Mouse (Mus musculus) cerebellum, postnatal 36 days (tissue): ENCODE results near the gene Piga.

Experiments
- DNase-seq, 2 experiments: peaks; one replicate each; pipeline ENCODE4 v3.0.0; 2021 to 2022; ENCODE audit warnings: mixed read lengths in 2 of 2

Gene Piga

GRCm38 (mm10) chrX:164436709-164437108 is 17.1 kb downstream of the Piga start, which contains the start of gene Asb11:
Gene Asb11 (plus strand): TSS chrX:164436994.
- no peak for DNase-seq

- no peak for DNase-seq
These were observed 19.9 kb downstream of the Piga start for GRCm38 (mm10) chrX:164439462-164439861.

DNA sequence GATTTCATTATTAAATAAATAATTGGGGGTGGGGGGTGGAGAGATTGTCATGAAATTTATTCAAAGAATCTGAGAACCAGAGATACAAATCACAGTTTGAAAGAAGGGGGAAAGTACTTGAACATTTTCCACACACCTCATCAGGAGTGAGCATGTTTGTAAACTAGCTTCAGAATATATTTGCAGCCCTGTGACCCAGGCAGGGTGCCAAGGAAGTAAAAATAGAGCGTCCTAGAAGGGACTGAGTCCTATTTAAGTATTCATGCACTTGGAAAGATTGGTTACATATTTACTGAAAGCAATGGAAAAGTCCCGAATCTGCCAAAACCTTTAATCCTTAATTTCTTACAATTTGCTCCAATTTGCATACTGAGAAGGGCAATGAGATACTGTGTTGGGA is 20.6 kb downstream of the Piga start:
- DNase-seq: no peak

DNA sequence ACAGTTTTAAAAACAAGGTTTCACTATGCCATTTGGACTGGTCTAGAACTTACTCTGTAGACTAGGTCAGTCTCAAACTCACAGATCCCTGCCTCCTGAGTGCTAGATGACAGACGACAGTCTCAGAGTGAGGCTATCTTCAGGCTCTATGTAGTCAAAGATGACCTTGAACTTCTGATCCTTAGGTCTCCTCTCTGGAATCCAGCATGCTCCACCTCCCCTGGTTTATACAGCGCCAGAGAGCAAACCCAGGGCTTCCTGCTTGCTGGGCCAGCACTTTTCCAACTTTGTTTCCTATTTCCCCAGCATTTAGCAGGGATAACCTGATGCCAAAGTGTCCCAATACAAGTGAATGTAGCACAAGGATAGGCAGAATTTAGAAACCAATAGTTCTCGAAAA is 21.1 kb downstream of the Piga start:
- DNase-seq: no peak

GRCm38 (mm10) chrX:164441306-164441705 is 21.7 kb downstream of the Piga start:
- DNase-seq: no peak

GRCm38 (mm10) chrX:164445601-164446000 is 26.0 kb downstream of the Piga start:
- DNase-seq: no peak

- no peak for DNase-seq
These were observed 26.5 kb downstream of the Piga start for GRCm38 (mm10) chrX:164446106-164446551.

DNA sequence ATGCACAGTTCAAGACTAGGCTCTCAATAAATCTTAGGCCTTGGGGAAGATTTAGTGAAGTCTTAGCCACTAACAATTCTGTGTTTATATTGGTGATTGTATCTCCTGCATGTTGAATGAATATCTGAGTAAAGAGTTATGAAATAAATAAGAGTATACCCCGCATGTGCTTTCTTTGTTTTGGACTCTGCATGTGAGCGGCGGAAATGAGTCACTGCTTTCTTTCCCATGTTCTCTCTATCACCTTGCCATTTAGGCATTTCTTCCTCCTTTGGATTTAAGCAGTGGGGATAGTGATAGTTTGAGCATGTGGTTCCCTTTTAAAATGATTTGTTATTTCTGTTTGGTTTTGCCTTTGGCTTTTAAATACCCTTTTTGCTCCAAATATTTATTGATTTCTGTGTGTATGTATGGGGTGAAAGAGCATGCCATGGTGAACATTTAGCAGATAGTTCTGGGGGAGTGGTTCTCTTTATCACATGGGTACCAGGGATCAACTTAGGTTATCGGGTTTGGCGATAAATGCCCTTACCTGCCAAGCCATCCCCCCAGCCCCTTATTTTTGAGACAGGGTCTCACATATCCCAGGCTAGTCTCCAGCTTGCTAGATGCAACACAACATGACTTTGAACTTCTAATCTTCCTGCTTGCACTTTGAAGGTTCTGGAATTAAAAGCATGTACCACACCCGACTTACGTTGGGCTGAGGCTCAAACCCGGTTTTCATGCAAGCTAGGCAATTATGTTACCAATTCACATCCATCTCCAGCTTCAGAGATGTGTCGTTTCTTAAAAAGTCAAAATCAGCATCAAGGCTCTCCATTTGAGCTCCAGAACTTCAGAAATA is 27.5 kb downstream of the Piga start:
- DNase-seq: no peak

- no peak for DNase-seq
These were observed 28.1 kb downstream of the Piga start for GRCm38 (mm10) chrX:164447682-164448071.

GRCm38 (mm10) chrX:164449201-164449600 is 29.6 kb downstream of the Piga start:
- peak in 1 of 2 experiments; percentile 27 for DNase-seq

DNA sequence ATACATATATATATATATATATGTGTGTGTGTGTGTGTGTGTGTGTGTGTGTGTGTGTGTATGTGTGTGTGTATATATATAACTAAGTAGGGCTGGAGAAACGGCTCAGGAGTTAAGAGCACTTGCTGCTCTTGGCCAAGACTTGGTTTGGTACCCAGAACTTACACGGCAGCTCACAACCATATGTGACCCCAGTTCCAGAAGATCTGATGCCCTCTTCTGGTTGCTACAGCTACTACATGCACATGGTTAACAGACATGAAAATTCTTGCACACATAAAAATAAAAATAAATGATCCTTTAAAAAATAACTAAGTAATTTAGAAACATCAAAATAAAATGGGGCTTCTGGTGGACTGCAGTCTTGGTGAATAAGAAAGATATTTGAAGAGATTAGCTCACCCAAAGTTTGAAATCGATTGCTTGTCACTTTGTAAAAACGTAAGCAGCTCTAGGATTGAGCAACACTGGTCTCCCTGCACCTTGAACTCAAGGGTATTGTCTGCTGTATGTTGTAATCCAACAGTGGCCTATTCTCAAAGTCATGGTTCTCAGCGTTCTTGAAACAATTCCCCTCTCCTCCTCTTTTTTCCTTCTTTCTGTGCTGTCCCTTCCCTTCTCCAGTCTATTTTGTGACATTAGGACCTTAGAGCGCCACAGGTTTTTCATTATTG is 39.8 kb downstream of the Piga start:
- no peak for DNase-seq
